Mouse (Mus musculus) telencephalon, adult 2 months (tissue): ENCODE measurements at regions not wholly inside any gene's neighbourhood (a gene's known extent, or its start where the extent isn't known, plus 50 kb on each side); places are given as distances from the start of the nearest gene placed in this dataset.

Experiments
- DNase-seq: peaks from one replicate; pipeline ENCODE4 v3.0.0-alpha.2; 2011; ENCODE audit warnings: low read depth, low spot score

- no peak for DNase-seq
Observed at GRCm38 (mm10) chr14:120146908-120147770, 104.9 kb upstream of the Oxgr1 start.

- no peak for DNase-seq
Observed at GRCm38 (mm10) chr14:120148803-120149202, 106.6 kb upstream of the Oxgr1 start.

GRCm38 (mm10) chr14:120149341-120149741 is 107.1 kb upstream of the Oxgr1 start:
- peak; percentile 89 for DNase-seq

GRCm38 (mm10) chr14:120150589-120150988 is 108.4 kb upstream of the Oxgr1 start:
- DNase-seq: no peak

- DNase-seq: no peak
Observed at GRCm38 (mm10) chr14:120154413-120154812, 112.2 kb upstream of the Oxgr1 start.

GRCm38 (mm10) chr14:120164184-120164583 is 111.3 kb upstream of the Mbnl2 start:
- no peak for DNase-seq

GRCm38 (mm10) chr14:120165496-120166045 is 109.9 kb upstream of the Mbnl2 start:
- DNase-seq: no peak

- no peak for DNase-seq
Observed at GRCm38 (mm10) chr14:120170733-120171132, 104.7 kb upstream of the Mbnl2 start.

GRCm38 (mm10) chr14:120172058-120172457 is 103.4 kb upstream of the Mbnl2 start:
- no peak for DNase-seq

GRCm38 (mm10) chr14:120172844-120173243 is 102.6 kb upstream of the Mbnl2 start:
- peak; percentile 72 for DNase-seq

GRCm38 (mm10) chr14:120174615-120175014 is 100.9 kb upstream of the Mbnl2 start:
- peak; percentile 67 for DNase-seq

GRCm38 (mm10) chr14:120195218-120195617 is 80.3 kb upstream of the Mbnl2 start:
- no peak for DNase-seq

- no peak for DNase-seq
Observed at GRCm38 (mm10) chr14:120211741-120212140, 63.7 kb upstream of the Mbnl2 start.

GRCm38 (mm10) chr14:120212626-120213025 is 62.8 kb upstream of the Mbnl2 start:
- DNase-seq: no peak

GRCm38 (mm10) chr14:120219224-120219623 is 56.2 kb upstream of the Mbnl2 start:
- DNase-seq: no peak

GRCm38 (mm10) chr14:120223528-120224201 is 51.8 kb upstream of the Mbnl2 start:
- DNase-seq: no peak

- DNase-seq: no peak
Observed at GRCm38 (mm10) chr14:120224202-120224846, 51.1 kb upstream of the Mbnl2 start.

- no peak for DNase-seq
Observed at GRCm38 (mm10) chr14:120225657-120226056, 49.8 kb upstream of the Mbnl2 start.
